Mouse (Mus musculus): Measurements from ENCODE around the gene Susd1. TPM values are rescaled to one million over a fixed set of nuclear protein-coding genes. Genes with fewer than 3 reads are reported as not detected.

The Susd1 gene
- total and polyA plus RNA-seq, 3 experiments = 1.5 to 2.3 (median 1.6) TPM

DNA sequence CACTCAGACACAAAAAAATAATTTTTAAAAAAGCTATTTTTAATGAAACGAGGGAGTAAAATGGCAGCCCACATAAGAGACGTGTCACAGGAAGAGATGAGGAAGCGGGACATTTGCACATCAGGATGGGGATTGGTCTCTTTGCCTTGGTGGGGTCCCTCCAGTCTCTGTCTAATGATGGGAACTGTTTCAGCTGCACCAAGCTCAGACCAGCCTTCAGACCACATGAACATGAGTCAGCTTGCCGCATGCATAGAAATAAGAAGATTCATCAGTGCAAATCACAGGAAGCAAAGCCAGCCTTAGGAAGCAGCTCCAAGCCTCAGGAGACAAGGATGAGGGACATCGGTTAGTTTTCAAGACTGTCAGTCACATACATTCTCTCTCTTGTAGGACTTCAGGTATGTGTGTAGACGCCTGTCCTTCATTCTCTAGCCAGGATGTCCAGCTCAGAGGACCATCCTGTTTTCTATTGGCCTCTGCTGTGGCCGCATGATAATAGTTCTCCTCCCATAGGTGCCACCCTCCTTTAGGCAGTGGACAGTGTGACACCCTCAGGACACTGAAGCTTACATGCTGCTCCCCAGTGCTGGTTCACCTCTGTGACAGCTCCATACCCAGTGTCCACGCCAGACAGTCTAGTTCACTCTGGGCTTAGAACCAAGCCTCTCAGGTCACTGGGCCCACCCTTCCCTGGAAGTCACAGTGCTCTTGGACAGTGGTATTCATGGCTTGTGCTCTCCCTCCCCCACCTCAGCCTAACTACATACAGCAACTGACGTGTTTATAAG is 137.2 kb downstream of the Susd1 start:
- TF ChIP-seq EP300 (IDR thresholded peaks at IDR 0.05; ENCODE audit: insufficient read depth, low read depth, low read length) = no peak
- no peak overlapping the region for H3K9ac ChIP-seq (ENCODE audit: low read depth, low read length)
- no peaks in the 10 kb centered on the region for H3K36me3 ChIP-seq (ENCODE audit: control insufficient read depth, insufficient read depth, low read length)
- H3K27me3 ChIP-seq (ENCODE audit: control insufficient read depth, insufficient read depth, low read length) = no peaks in the 10 kb centered on the region
- DNase-seq = no peak
- H3K79me2 ChIP-seq (replicated peaks; ENCODE audit: control insufficient read depth, insufficient read depth, low read length) = no peaks in the 10 kb centered on the region
- H3K4me1 ChIP-seq (ENCODE audit: control insufficient read depth, insufficient read depth, low read length) = no peaks in the 10 kb centered on the region
- H3K27ac ChIP-seq = no peak overlapping the region
- 82% methylated on average over 9 of the region's 9 CpGs for WGBS
- H3K4me3 ChIP-seq = no peak overlapping the region
- intact Hi-C loops (cut with DNase I) = no loop called here

DNA sequence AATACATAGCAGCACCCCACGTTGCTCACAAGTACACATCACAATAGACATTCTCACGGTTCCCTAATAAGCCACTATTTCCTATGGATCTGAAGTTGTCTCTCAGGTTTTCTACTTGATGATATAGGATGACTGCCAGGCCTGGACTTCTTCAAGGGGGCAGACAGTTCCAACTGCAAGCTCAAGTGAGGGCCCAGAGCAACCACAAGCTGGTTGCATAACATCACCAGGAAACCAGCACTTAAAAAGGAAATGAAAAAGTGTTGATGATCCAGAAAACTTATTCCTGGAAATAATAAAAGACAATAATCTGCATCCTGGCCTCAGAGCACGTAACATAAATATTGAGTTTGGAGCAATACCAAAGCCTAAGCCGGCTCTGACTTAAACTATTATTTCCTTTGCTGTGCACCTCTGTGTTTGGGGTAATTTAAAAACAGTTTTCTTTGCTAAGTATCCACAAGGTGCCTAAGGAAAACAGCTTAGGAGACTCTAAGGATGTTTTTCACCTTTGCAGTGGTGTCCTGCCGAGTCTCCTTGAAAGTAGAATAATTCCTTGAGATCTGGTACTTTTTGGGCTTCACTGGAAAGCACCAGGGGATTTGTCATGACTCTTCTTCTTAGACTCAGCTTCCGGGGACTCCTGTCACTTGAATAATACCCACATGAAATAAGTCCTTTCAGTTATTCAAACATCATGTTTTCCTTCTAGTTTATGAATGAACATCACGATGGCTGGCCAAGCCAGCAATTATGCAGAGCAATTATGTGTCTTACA is 139.5 kb downstream of the Susd1 start:
- Histone ChIP-seq H3K27me3 (ENCODE audit: control insufficient read depth, insufficient read depth, low read length) (no peaks in the 10 kb centered on the region), H3K79me2 (replicated peaks; ENCODE audit: control insufficient read depth, insufficient read depth, low read length) (no peaks in the 10 kb centered on the region), H3K27ac (no peak overlapping the region), H3K4me1 (ENCODE audit: control insufficient read depth, insufficient read depth, low read length) (no peaks in the 10 kb centered on the region), H3K4me3 (no peak overlapping the region), H3K9ac (ENCODE audit: low read depth, low read length) (no peak overlapping the region), H3K36me3 (ENCODE audit: control insufficient read depth, insufficient read depth, low read length) (no peaks in the 10 kb centered on the region)
- no peak for TF ChIP-seq POLR2A (IDR thresholded peaks at IDR 0.05; ENCODE audit: insufficient read depth, low read depth, low read length)
- no peak for TF ChIP-seq CTCF (IDR thresholded peaks at IDR 0.05)
- 53% methylated on average over 7 of the region's 7 CpGs for WGBS
- DNase-seq = no peak
- intact Hi-C loops (cut with DNase I) = loop anchor here (5.0 kb wide), 1 partner anchor 33 kb away; no protein-coding TSS in a partner anchor

DNA sequence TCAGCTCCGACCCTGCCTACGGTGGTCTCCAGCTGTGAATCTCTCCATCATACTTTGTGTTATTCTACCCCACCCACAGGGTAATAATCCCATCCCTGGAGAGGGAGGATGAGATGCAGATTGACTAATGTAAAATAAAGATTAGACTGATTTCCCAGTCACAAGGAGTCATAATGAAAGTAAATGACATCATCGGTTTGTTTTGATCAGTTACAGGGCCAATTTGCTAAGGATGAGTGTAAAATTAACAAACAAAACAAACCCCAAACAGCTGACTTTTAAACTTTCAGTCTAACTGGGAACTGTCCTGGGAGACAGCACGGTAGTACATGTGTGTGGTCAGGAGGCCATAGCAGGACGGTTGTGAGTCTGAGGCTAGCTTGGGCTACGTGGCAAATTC is 143.3 kb downstream of the Susd1 start:
- no peak for TF ChIP-seq POLR2A (IDR thresholded peaks at IDR 0.05; ENCODE audit: insufficient read depth, low read depth, low read length)
- no peak for TF ChIP-seq CTCF (IDR thresholded peaks at IDR 0.05)
- TF ChIP-seq EP300 (IDR thresholded peaks at IDR 0.05; ENCODE audit: insufficient read depth, low read depth, low read length) = no peak
- Histone ChIP-seq H3K4me3 (no peak overlapping the region), H3K4me1 (ENCODE audit: control insufficient read depth, insufficient read depth, low read length) (peaks cover 2% of the 10 kb centered on the region), H3K36me3 (ENCODE audit: control insufficient read depth, insufficient read depth, low read length) (no peaks in the 10 kb centered on the region), H3K79me2 (replicated peaks; ENCODE audit: control insufficient read depth, insufficient read depth, low read length) (no peaks in the 10 kb centered on the region), H3K27me3 (ENCODE audit: control insufficient read depth, insufficient read depth, low read length) (no peaks in the 10 kb centered on the region), H3K9ac (ENCODE audit: low read depth, low read length) (no peak overlapping the region), H3K27ac (no peak overlapping the region)
- no peak for DNase-seq
- intact Hi-C loops (cut with DNase I) = loop anchor here (5.0 kb wide), 1 partner anchor 37 kb away; no protein-coding TSS in a partner anchor
- WGBS = 86% methylated on average over 6 of the region's 6 CpGs

DNA sequence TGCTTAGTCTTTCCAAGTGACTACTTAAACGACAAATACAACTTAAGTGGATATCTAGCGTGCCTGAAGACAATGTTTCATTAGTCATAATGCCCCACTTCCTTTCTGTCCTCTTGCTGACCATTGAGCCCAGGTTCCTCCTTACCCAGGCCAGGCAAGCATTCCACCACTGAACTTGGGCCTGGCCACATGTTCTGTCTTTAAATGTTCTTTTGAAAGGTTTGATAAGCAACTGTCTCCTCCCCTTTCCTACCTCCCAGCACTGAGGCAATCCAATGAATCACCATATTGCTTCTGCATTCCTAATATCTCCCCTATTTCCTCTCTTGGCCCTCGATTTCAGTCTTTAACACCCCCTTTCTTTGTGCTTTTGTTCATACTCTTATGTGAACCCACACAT is 143.8 kb downstream of the Susd1 start:
- WGBS = 77% methylated on average over 3 of the region's 3 CpGs
- intact Hi-C loops (cut with DNase I) = loop anchor here (5.0 kb wide), 1 partner anchor 38 kb away; no protein-coding TSS in a partner anchor

DNA sequence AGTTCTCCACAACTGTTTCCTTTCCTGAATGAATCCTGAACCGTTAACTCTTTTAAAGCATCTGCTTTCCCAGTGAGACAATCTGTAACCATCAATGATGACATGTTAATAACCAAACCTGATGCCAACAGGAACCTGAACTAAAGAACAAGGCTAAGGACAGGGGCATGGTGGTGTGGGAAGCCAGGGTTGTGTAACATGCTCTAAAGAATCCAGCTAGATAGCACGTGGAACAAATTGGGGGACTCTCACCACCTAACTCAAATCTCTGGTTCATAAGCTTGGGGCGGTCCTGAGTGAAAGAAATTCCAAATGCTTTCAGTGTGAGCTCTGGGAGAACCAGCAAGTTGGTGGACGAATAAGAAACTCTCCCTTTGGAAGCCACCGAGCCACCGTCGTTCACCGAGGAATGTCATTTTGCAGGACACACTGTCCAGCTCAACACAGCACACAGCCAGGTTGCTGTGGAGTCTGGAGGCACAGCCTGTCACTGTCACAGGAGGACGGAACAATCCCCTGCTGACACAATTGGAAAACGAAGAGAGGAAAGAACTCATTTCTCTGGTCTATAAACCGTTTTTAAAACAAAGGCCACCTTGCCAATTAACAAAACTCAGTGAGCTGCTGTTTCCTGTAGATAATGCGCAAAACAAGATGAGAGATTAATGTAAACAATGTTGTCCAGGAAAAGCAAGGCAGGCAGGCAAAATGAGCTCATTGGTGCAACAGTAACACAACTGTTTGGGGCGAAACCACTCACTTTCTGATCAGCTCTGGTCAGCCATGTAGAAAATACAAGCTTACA is 146.3 kb downstream of the Susd1 start:
- no peak overlapping the region for H3K4me3 ChIP-seq
- peaks cover 2% of the 10 kb centered on the region for H3K4me1 ChIP-seq (ENCODE audit: control insufficient read depth, insufficient read depth, low read length)
- DNase-seq = peak in 1 of 2 experiments; percentile 23
- no peaks in the 10 kb centered on the region for H3K27me3 ChIP-seq (ENCODE audit: control insufficient read depth, insufficient read depth, low read length)
- H3K27ac ChIP-seq = peak overlapping the region; percentile 16; the same call in 1 of the 2 replicates
- no peaks in the 10 kb centered on the region for H3K79me2 ChIP-seq (replicated peaks; ENCODE audit: control insufficient read depth, insufficient read depth, low read length)
- H3K9ac ChIP-seq (ENCODE audit: low read depth, low read length) = no peak overlapping the region
- H3K36me3 ChIP-seq (ENCODE audit: control insufficient read depth, insufficient read depth, low read length) = no peaks in the 10 kb centered on the region
- TF ChIP-seq EP300 (IDR thresholded peaks at IDR 0.05; ENCODE audit: insufficient read depth, low read depth, low read length) (0 out of 2 replicates have a peak, but pooled peaks have one; percentile 18), CTCF (IDR thresholded peaks at IDR 0.05) (no peak), POLR2A (IDR thresholded peaks at IDR 0.05; ENCODE audit: insufficient read depth, low read depth, low read length) (peak; percentile 27; the same call in 1 of the 2 replicates)
- WGBS = 37% methylated on average over 13 of the region's 13 CpGs
- intact Hi-C loops (cut with DNase I) = no loop called here

More for the DNA sequence above, 143.8 kb downstream of the Susd1 start:
- Histone ChIP-seq H3K4me3 (no peak overlapping the region), H3K79me2 (replicated peaks; ENCODE audit: control insufficient read depth, insufficient read depth, low read length) (no peaks in the 10 kb centered on the region), H3K27me3 (ENCODE audit: control insufficient read depth, insufficient read depth, low read length) (no peaks in the 10 kb centered on the region), H3K36me3 (ENCODE audit: control insufficient read depth, insufficient read depth, low read length) (no peaks in the 10 kb centered on the region), H3K9ac (ENCODE audit: low read depth, low read length) (no peak overlapping the region), H3K27ac (no peak overlapping the region), H3K4me1 (ENCODE audit: control insufficient read depth, insufficient read depth, low read length) (peaks cover 2% of the 10 kb centered on the region)
- no peak for TF ChIP-seq CTCF (IDR thresholded peaks at IDR 0.05)
- no peak for TF ChIP-seq EP300 (IDR thresholded peaks at IDR 0.05; ENCODE audit: insufficient read depth, low read depth, low read length)
- TF ChIP-seq POLR2A (IDR thresholded peaks at IDR 0.05; ENCODE audit: insufficient read depth, low read depth, low read length) = no peak
- DNase-seq = no peak
